Mouse (Mus musculus) CD4-positive helper T cell, adult 2 months (primary cell): ENCODE results near the gene Ubxn7.
"Not testable (repeated sequence)": the region's sequence is repeated elsewhere in the genome, so short reads cannot be mapped to it uniquely, and the experiment has no call there.

Source experiments
- DNase-seq: peaks from one replicate; pipeline ENCODE4 v3.0.0-alpha.2; 2012; ENCODE audit warnings: low read depth, missing footprints, low spot score

The Ubxn7 gene

DNA sequence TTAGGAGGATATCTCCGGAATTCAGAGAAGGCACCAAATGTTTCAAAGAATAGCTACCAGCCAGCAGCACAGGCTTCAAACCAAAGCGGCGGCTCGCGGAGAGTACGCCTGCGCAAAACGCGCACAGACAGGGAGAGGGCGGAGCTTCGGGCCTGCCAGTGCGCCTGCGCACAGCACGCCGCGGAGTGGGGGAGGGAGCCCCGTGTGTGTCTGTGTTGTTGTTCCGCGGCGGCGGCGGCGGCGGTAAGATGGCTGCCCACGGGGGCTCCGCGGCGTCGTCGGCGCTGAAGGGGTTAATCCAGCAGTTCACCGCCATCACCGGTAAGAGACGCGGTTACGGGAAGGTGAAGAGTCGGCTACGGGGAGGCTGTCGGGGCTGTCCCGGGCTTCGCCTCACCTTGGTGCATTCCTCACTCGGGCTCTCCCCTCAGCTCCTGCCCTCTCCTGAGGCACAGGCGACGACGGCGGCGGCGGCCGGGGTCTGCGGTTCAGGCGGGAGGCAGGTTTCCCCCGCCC, at the start of gene Ubxn7:
Ubxn7 (plus strand) TSS at position 218 of the 516 bp plus-strand sequence.
- peak; percentile 97 for DNase-seq

DNA sequence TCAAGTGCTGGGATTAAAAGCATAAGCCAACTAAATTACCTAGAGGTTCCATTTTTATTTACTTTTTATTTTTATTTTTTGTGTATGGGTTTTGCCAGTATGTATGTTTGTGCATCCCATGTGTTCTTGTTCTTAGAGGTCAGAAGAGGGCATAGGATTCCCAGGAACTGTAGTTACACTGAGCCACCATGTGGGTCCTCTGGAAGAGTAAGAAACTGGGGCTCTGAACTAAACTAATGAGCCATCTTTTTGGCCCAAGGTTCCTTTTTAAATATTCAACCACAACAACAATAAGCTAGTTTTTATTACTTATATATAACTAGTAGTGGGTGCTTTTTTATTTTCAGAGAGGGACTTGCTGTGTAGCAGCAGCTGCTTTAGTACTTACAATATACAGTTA, 49.4 kb upstream of the Ubxn7 start:
- no peak for DNase-seq

DNA sequence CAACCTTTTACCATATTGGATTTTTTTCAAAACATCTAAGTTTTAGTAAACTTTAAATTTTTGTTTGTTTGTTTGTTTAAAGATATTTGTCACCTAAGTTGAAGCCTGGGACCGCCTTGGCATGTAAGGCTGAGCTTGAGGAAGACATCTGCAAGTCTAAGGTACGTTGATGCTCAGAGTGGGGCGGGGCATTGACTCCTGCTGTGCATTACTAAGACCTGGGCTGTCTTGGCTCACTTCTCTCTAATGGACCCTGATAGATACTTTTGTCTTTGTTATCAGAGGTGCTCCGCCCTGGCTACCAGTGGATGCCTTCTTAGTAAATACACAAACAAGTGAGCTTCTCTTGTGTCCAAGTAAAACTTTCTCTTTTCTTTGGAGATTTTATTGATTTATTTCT, 40.2 kb upstream of the Ubxn7 start:
- DNase-seq, result no peak

DNA sequence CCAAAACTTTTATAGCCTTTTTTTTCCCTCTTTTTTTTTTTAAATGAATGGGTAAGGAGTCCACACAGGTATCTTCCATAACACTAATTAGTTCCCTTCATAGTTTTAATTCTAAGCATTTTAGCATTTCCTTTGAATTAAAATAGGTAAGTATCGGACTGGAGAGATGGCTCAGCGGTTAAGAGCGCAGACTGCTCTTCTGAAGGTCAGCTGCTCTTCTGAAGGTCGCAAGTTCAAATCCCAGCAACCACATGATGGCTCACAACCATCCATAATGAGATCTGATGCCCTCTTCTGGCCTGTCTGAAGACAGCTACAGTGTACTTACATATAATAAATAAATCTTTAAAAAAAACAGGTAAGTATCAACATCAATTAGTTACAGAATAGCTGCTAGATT, 32.4 kb upstream of the Ubxn7 start:
- not testable (repeated sequence) for DNase-seq

DNA sequence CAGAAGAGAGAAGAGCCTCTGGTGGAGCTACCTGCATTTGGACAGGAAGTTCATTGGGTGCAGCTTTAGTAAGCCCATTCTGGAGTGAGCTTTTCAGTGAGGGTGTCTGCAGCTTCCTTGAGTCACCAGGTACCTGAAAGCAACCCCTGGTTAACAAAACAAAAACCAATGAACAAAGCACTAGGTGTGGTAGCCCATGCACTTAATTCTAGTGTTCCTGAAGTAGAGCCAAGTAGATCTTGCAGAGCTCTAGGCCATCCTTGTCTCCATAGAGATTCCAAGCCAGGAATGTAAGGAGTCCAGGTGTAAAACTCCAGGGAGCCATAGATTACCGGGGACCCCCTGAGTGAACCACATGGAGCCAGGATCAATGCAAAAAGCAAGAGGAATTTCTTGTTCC, 29.0 kb upstream of the Ubxn7 start:
- DNase-seq, result no peak

DNA sequence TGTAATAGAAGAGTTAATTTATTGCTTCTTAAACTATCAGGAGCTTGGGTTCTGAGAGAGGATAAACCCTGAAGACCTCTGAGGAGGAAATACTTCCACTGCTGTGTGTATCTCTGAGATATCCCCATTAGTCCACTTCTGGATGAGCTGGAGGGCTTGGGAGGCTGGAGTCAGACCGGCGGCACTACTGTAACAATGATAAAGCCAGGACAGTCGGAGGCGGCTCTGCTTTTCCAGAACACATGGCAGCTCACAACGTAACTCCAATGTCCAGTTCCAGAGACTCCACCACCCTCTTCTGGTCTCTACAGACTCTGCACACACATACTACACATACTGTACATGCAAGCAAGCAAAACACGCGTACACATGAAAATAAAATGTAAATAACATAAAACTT, 28.2 kb upstream of the Ubxn7 start:
- no peak for DNase-seq

DNA sequence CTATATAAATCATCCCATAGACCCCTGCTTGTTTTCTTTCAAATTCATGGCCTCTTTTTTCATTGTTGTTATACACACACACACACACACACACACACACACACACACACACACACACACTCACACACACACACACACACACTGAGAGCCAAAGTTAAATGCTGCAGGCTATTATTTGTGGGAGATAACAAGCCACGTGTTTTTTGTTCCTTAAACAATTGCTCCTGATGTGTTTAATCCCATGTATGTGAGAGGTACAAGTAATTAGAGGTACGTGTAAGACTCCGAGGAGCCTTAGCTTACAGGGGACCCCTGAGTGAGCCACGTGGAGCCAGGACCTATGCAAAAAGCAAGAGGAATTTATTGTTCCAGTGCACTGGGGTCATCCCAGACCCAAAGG, 20.1 kb upstream of the Ubxn7 start:
- no peak for DNase-seq

DNA sequence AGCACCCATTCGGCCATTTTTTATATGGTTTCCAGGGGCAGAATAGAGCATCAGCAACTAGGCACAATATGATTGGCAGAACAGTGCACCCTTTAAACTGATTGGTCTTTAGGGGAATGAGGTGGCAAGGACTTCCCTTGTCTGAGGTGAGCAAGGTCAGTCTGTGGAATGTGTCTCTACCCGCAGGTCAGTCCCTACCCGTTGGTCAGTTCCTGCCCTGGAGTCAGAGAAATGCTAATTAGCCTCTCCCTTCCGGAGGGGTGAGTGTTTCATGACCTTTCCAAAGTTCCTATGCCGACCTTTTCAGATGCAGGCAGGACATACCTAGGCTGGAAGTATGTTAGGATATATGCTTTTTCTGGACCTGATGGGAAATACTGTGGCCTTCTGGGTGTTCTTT, 19.7 kb upstream of the Ubxn7 start:
- DNase-seq, result no peak

DNA sequence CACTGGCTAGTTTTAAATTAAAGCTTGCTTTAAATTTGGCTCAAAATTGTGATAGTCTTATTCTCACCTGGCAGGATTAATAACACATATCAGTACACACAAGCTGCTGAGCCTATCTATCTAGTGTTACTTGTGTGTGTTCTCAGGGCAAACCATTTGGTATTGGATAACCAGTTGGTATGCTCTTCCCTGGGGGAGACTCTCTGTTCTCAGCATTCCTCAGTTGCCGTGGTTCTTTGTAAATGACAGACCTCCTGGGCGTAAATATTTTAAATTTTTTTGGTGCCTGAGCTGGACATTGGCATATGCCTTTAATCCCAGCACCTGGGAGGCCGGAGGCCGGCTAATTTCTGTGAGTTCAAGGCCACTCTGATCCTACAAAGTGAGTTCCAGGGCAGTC, 19.2 kb upstream of the Ubxn7 start:
- DNase-seq, result no peak

DNA sequence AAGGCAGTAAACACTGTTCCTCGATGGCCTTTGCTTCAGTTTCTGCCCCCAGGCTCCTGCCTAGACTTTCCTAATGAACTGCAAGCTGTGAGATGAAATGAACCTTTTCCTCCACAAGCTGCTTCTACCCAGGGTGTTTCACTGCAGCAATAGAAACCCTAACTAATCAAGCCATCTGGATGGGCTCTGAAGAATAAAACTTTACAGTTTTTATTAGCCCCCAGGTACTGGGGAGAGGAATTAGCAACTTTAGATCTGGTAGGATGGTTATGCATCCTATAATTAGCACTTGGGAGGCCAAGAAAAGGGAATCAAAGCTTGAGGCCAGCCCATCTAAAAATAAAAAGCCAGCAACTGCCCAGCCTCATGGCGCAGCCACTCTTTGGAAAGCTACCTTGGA, 15.5 kb upstream of the Ubxn7 start:
- DNase-seq, result no peak

DNA sequence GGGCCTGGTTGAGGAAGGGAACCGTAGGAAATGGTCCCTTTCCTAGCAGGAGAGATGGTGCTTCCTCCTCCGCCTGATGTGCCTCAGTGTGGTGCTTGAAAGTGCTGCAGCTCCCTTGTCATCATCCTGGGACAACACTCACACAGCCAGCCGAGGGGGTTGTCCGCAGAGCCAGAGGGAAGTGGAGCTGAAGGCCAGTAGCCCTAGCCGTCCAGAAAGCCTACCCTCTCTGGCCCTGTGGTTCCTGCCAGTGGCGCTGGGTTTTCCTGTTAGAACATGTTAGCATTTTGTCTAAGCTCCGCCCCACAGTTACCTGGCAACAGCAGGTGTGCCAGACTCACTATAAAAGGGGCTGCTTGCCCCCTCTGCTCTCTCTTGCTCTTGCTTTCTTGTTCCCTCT, 8.1 kb upstream of the Ubxn7 start:
- DNase-seq, result no peak

DNA sequence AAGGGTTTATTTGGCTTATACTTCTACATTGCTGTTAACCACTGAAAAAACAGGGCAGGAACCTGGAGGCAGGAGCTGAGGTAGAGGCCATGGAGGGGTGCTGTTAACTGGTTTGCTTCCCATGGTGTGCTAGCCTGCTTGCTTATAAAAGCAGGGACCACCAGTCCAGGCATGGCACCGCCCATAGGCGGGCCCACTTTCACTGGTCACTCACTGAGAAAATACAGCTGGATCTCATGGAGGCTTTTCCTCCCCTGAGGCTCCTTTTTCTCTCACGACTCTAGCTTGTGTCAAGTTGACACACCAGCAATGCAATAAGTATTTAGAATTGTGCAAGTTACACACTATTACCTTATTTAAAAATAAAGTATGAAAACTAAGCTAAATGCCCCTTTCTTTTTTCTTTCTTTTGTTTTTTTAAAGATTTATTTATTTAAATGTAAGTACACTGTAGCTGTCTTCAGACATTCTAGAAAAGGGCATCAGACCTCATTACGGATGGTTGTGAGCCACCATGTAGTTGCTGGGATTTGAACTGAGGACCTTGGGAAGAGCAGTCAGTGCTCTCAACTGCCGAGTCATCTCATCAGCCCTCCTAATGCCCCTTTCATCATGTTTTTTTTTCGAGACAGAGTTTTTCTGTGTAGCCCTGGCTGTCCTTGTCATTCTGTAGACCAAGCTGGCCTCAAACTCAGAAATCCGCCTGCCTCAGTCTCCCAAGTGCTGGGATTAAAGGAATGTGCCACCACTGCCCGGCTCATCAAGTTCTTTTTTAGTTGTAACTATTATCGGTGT, 984 bp upstream of the Ubxn7 start:
- no peak for DNase-seq

DNA sequence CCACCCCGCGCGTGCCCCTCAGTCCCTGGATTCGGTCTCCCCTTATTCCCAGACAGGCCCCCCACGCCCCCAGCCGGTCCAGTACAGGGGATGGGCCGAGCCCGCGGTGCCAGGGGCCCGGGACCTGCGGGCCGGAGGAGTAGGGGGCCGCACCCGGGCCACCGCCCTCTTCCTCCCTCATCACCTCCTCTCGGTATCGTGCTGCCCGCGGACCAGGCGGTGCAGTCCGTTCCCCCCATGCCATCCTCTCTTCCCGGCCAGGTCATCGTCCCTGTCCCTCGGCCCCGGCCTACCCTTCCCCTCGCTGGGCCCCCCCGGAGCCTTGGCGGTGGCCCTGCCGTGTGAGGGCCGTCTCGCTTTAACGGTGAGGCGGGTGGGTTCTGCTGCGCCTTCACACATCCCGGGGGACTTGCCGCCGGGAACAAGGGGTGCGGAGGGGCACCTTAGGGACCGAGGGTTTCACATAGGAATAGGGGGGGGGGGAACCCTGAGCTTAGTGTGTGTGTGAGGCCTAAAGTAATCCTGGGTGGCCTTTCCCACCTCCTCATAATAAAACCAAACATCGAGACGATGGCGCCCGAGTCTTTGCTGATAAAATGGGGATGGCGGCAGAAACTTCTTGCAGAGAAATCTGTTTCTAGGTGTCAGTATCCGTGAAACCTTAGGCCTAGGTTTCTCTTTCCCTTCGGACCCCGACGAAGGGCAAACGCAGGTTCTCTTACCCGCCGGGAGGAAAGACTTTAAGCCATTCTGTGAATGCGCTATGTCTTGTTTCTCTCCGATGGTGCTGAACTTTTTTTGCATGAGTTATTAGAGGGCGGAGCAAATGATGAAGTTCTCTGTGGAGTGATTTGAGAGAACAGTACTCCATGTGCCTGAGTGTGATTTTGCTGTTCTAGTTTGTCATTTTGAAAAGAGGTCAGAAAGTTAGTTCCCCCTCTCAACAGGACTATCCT, 777 bp downstream of the Ubxn7 start:
- peak; percentile 67 for DNase-seq

DNA sequence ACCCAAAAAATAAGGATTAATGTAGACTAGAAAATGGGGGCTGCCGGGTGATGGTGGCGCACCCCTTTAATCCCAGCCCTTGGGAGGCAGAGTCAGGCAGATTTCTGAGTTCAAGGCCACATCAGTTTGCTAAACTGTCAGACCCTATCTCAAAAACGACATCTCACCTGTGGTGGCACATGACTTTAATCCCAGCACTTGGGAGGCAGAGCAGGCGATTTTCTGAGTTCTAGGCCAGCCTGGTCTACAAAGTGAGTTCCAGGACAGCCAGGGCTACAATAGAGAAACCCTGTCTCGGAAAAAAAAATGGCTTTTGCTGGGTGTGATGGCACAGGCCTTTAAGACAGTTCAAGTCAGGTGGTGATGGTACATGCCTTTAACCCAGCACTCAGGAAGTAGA, 3.1 kb downstream of the Ubxn7 start:
- no peak for DNase-seq

DNA sequence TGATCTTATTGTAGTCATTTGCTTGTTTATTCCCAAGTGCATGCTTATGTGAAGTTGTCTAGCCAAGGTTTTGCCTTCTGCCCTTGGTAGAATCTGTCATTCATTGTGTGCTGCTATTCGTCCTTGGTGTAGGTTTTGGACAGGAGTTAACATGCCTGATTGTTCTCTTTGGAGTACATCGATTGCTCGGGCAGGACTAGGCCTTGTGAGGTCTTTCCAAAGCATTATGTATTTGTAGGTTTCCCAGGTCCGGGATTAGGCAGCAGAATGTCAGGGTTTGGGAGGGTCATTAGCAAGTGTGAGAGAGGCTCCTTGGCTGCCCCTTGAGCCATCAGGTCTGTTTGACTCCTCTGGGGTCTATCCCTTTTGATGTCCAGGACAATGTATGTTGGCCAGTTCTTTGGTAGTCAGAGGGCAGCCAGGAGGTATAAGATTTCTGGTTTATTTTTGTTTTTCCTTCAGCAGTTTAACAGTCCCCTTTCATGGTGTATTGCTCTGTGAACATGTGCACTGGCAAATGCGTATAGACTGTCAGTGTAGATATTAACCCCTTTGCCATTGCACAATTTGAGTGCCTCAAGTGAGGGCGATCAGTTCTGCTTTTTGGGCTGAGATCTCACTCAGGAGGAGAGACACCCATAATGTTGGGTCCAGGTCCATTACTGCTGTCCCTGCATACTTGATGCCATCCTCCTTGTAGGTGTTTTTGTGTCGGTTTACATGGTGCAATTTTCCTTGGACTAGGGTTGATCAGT, 4.1 kb downstream of the Ubxn7 start:
- DNase-seq, result no peak

DNA sequence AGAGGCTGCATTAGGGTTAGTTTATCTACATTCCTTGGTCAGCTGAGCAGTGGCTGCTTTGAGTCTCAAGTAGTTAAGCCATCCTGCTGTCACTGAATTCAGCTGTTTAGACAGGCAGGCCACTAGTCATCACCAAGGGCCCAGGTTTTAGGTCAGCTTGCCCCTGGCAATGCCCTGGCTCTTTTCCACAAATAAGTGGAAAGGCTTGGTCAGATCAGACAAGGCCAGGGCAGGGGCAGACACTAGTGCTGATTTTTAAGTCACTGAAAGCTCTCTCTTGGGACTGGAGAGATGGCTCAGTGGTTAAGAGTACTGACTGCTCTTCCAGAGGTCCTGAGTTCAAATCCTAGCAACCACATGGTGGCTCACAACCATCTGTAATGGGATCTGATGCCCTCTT, 4.9 kb downstream of the Ubxn7 start:
- DNase-seq, result no peak

DNA sequence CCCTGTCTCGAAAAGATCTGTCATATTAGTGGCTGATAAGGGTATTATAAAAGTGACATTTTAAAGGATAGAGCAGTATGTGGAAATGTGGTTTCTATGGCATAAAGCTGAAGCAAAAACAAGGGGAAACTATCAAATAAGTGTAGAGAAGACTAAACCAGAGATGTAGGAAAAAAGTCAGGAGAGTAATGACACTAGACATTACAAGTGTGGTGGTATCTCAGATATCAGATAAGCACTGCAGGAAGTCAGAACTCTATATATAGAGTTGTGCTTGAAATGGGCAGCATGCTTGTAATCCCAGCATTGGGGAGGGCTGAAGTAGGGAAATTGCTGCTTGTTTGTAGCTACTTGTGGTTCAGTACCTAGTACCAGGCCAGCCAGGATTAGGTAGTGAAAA, 8.4 kb downstream of the Ubxn7 start:
- no peak for DNase-seq

DNA sequence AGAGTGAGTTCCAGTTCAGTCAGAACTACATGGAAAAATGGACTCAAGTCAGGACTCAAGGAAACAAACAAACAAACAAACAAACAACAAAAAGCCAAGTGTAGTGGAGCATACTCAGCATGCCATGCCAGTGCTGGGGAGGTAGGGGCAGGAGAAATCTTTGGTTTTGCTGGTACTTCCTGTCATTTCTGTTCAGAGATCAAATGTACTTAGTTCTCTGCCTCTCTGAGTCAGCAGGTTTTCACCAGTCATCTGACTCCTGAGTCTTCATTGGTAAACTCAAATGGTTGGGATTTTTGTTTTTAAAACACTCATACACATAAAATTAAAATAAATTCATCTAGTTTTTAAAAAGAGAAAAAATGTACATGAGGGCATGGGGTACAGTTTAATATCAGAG, 13.5 kb downstream of the Ubxn7 start:
- peak; percentile 24 for DNase-seq

DNA sequence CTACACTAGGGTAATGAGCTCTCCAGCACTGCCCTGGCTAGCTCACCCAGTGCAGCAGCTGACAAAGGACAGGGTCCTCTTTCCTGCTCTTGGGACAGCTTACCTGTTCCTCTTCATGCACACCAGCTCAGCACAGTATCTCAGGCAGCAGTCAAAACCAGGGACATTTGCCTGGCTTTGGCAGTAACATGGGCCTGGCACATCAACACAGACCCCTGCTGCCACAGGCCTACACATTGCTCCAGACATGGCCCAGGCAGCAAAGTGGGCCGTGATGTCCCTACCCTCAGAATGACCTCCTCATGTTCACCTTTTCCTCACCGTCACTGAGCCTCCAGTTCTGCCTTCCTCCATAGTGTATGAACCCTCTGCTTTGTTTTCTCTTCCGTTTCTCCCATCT, 18.7 kb downstream of the Ubxn7 start:
- no peak for DNase-seq

DNA sequence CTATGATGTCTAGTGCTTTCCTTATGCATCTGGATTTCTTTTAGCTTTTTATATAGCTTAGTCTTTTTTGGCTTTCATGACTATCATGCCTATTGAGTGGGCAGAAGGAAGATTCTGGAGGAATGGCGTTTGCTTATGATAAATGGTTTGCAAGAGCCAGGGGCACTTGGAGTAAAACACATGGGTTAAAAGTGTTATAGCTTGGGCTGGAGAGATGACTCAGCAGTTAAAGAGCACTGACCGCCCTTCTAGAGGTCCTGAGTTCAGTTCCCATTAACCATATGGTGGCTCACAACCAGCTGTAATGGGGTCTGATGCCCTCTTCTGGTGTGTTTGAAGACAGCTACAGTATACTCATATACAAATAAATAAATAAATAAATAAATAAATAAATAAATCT, 31.5 kb downstream of the Ubxn7 start:
- no peak for DNase-seq

DNA sequence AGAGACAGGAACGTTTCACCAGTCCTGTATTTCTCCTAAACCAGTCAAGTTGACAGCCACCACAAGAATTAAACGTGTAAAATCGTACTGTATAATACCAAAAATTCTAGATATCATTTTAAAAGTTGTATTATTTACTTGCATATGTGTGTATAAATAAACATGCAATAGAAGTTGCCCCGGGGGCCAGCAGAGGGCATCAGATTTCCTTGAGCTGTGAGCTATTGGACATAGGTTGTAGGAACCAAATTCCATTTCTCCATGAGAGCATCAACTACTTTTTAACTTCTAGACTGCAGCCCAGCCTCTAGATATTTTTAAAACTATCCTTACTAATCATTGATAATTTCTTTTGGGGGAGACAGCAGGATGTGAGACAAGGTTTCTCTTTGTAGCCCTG, 39.3 kb downstream of the Ubxn7 start:
- DNase-seq, result no peak

DNA sequence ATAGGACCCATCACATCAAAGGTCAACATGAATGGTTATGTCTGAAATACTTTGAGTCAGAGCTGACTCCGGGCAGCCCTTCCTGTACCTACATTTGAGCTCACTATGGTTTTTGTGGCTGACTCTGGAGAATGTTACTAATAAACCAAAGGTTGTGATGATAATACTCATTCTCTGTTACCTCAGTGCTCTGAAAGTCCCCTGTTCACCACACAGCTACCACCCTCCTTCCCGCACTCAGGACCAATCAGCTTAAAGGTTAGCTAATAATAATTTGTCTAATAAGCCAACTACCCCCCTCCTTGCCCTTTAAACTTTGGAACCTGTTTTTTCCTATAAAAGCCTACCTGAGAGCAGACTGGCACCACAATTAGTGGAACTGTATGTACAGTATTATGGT, 47.5 kb downstream of the Ubxn7 start:
- DNase-seq, result no peak
